11 mouse cellular contexts compared by ENCODE assay signal in genomic region chr14:24995226-24995625, GRCm38 (mm10).
DNase-seq lines count a peak whose midpoint lies in the region; ATAC-seq and TF ChIP-seq lines count a peak whose summit lies in the region.
"Had no signal": no experiment of that assay in that cellular context is flagged by ENCODE, and none has a peak within 500 bp of the region (broad histone marks: within the 10 kb centered on the region; RNA-seq: fewer than 3 reads in every experiment).

No protein-coding gene starts in this region.

- 62% methylated on average over 7 of the region's 7 CpGs for WGBS in kidney, embryonic 15.5 days
- 63% methylated on average over 7 of the region's 7 CpGs for WGBS in forebrain, embryonic 14.5 days
- 62% methylated on average over 7 of the region's 7 CpGs for WGBS in midbrain, embryonic 12.5 days
- WGBS in thymus, adult 2 months: 96% methylated on average over 7 of the region's 7 CpGs

- no peak overlapping the region for H3K4me3 ChIP-seq in kidney, embryonic 15.5 days (replicated peaks)
- H3K4me3 ChIP-seq in forebrain, embryonic 14.5 days (ENCODE audit: low read depth, low read length): no peak overlapping the region
- H3K4me3 ChIP-seq in midbrain, embryonic 12.5 days: no peak overlapping the region
- no peak overlapping the region for H3K4me3 ChIP-seq in thymus, adult 2 months (ENCODE audit: control insufficient read depth, insufficient read depth, low read length)
- H3K4me3 ChIP-seq: lung, embryonic 15.5 days; neural tube, embryonic 13.5 days had no signal

- no peak overlapping the region for H3K4me2 ChIP-seq in kidney, embryonic 15.5 days
- no peak overlapping the region for H3K4me2 ChIP-seq in forebrain, embryonic 14.5 days (ENCODE audit: low read length)
- H3K4me2 ChIP-seq in midbrain, embryonic 12.5 days (replicated peaks): no peak overlapping the region
- H3K4me2 ChIP-seq: lung, embryonic 15.5 days; neural tube, embryonic 13.5 days had no signal

- TF ChIP-seq CTCF in thymus, adult 2 months (IDR thresholded peaks at IDR 0.05; ENCODE audit: borderline replicate concordance, control insufficient read depth, extremely low read depth, insufficient read depth, low read length, poor library complexity): no peak

- peak overlapping the region; percentile 34; the same call in 1 of the 2 replicates for H3K27ac ChIP-seq in kidney, embryonic 15.5 days
- no peak overlapping the region for H3K27ac ChIP-seq in forebrain, embryonic 14.5 days (ENCODE audit: low read depth, low read length)
- H3K27ac ChIP-seq in midbrain, embryonic 12.5 days (replicated peaks): peak overlapping the region; percentile 15; the same call in 1 of the 2 replicates
- no peak overlapping the region for H3K27ac ChIP-seq in thymus, adult 2 months (ENCODE audit: control insufficient read depth, insufficient read depth, low read length)
- H3K27ac ChIP-seq: lung, embryonic 15.5 days had no signal

- DNase-seq in kidney, adult 9 months: no peak
- DNase-seq in cerebellum, adult 9-10 months: peak; percentile 77
- DNase-seq in forebrain, embryonic 14.5 days (ENCODE audit: low spot score): peak; percentile 52
- DNase-seq in heart, adult 11 months: no peak
- DNase-seq in thymus, postnatal 14 days: no peak
- DNase-seq in thymus, adult 2 months: no peak
- DNase-seq: thymus, postnatal 36 days had no signal

- ATAC-seq in kidney, embryonic 15.5 days (replicated peaks; ENCODE audit: low FRiP score): no peak
- 0 out of 2 replicates have a peak, but pooled peaks have one; percentile 25 for ATAC-seq in forebrain, embryonic 14.5 days
- ATAC-seq in midbrain, embryonic 12.5 days (ENCODE audit: low FRiP score, low read depth): no peak

- H3K9me3 ChIP-seq in kidney, embryonic 15.5 days (replicated peaks): peaks cover 8% of the 10 kb centered on the region
- no peaks in the 10 kb centered on the region; the same call in 1 of the 2 replicates for H3K9me3 ChIP-seq in forebrain, embryonic 14.5 days (replicated peaks; ENCODE audit: control insufficient read depth, low read length)
- peaks cover 9% of the 10 kb centered on the region; the same call in 1 of the 2 replicates for H3K9me3 ChIP-seq in midbrain, embryonic 12.5 days

- no peaks in the 10 kb centered on the region for H3K36me3 ChIP-seq in kidney, embryonic 15.5 days
- H3K36me3 ChIP-seq in forebrain, embryonic 14.5 days (ENCODE audit: control insufficient read depth, insufficient read depth, low read length): no peaks in the 10 kb centered on the region
- H3K36me3 ChIP-seq in midbrain, embryonic 12.5 days: no peaks in the 10 kb centered on the region
- no peaks in the 10 kb centered on the region for H3K36me3 ChIP-seq in thymus, adult 2 months (ENCODE audit: control insufficient read depth, insufficient read depth, low read length)
- H3K36me3 ChIP-seq: lung, embryonic 15.5 days; neural tube, embryonic 13.5 days had no signal

- no peaks in the 10 kb centered on the region for H3K27me3 ChIP-seq in kidney, embryonic 15.5 days
- no peaks in the 10 kb centered on the region for H3K27me3 ChIP-seq in forebrain, embryonic 14.5 days (replicated peaks; ENCODE audit: control insufficient read depth, insufficient read depth, low read length)
- peaks cover 44% of the 10 kb centered on the region for H3K27me3 ChIP-seq in midbrain, embryonic 12.5 days
- H3K27me3 ChIP-seq in thymus, adult 2 months (ENCODE audit: control insufficient read depth, insufficient read depth, low read length): no peaks in the 10 kb centered on the region
- H3K27me3 ChIP-seq: lung, embryonic 15.5 days had no signal

- TF ChIP-seq POLR2A in thymus, adult 2 months (IDR thresholded peaks at IDR 0.05; ENCODE audit: control insufficient read depth, extremely low read depth, insufficient read depth, low read length, poor library complexity): no peak

- H3K4me1 ChIP-seq in kidney, embryonic 15.5 days: peaks cover 53% of the 10 kb centered on the region
- peaks cover 34% of the 10 kb centered on the region for H3K4me1 ChIP-seq in forebrain, embryonic 14.5 days (ENCODE audit: control insufficient read depth, insufficient read depth, low read length)
- peaks cover 45% of the 10 kb centered on the region for H3K4me1 ChIP-seq in midbrain, embryonic 12.5 days
- H3K4me1 ChIP-seq in thymus, adult 2 months (replicated peaks; ENCODE audit: control insufficient read depth, insufficient read depth, low read length): no peaks in the 10 kb centered on the region

- H3K9ac ChIP-seq in kidney, embryonic 15.5 days: no peak overlapping the region
- H3K9ac ChIP-seq in forebrain, embryonic 14.5 days (ENCODE audit: low read length): no peak overlapping the region
- no peak overlapping the region for H3K9ac ChIP-seq in midbrain, embryonic 12.5 days (replicated peaks)
- H3K9ac ChIP-seq: lung, embryonic 15.5 days; neural tube, embryonic 13.5 days had no signal

Comparison
In these comparisons a context has a peak if more than half of its experiments do, and no peak if none do; other contexts are left out.
1. H3K27ac ChIP-seq: peak in kidney, embryonic 15.5 days (single experiment) and midbrain, embryonic 12.5 days (single experiment); none in forebrain, embryonic 14.5 days (single experiment) and thymus, adult 2 months (single experiment).
2. DNase-seq: peak in cerebellum, adult 9-10 months (single experiment) and forebrain, embryonic 14.5 days (single experiment); none in kidney, adult 9 months (single experiment), heart, adult 11 months (single experiment), thymus, postnatal 14 days (single experiment) and thymus, adult 2 months (single experiment).